Mouse (Mus musculus): ENCODE data around the gene Ranbp1.
"Not testable (repeated sequence)": the region's sequence is repeated elsewhere in the genome, so short reads cannot be mapped to it uniquely, and the experiment has no call there.

Ranbp1 gene

DNA sequence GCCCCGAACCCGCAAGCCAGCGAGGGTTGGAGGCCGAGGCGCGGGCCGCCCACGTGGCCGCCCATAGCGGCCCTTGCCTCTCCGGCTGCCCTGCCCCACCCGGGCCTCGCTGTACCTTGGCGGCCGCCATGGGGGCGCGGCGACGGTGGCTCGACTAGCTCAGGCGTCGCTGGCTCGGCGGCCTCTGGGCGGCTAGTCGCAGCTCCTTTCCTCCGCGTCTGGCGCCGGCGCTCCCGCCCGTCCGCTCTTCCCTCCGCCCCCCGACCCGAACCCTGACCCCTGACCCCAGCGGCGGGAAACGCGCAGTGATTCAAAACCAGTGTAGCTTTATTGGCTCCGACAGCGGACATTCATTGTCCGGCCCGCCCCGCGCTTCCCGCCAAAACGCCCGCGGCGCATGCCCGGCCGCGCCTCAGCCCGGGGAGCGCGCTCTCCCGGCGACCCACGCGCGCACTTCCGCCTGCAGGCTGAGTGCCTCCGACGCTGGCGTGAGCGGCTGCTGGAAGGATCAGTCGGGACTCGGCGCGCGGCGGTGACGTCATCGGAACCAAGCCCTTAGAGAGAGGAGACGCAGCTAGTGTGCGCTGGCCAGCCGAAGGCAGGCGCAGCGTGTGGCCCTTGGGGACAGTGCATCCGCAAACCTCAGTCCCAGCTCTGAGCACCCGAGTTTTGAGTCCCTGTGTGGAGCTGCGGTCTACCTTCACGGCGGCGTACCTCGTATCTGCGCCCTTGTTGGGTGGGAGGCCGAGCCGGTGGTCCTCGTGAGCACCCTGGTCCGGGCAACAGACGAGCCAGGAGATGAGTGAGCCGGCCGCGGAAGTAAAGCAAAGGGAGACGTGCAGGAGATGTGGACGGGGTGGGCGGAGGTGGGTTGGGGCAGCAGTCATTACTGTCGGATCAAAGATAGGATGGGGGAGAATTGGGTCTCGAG, at the start of gene Ranbp1, which contains the start of gene Trmt2a:
TSS of gene Ranbp1 (minus strand) at position 300 of the 931 bp plus-strand sequence.
TSS of gene Trmt2a (plus strand) at position 247 of the 931 bp plus-strand sequence.
- peak; percentile 98 to 99 for DNase-seq (ENCODE audit: low spot score in 2 of 2)

DNA sequence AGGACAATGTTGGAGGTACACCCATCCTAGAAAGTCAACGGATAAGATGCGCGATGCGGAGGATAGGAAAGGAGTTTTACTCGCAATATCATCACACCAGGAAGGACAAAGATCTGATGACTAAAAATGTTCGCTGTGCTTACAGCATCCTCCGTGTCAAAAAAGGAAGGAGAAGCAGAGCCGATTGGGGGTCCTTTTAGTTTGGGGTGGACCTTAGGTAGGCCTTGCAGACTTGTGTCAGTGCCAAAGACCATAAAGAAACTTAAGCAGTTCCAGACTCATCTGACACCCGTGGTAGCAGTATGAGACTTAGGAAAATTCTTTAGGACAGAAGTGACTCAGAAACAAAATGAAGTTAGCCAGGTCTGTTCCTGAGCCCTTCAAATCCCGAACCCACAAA, 41.1 kb upstream of the Ranbp1 start:
- DNase-seq (ENCODE audit: low spot score in 2 of 2), result not testable (repeated sequence)

DNA sequence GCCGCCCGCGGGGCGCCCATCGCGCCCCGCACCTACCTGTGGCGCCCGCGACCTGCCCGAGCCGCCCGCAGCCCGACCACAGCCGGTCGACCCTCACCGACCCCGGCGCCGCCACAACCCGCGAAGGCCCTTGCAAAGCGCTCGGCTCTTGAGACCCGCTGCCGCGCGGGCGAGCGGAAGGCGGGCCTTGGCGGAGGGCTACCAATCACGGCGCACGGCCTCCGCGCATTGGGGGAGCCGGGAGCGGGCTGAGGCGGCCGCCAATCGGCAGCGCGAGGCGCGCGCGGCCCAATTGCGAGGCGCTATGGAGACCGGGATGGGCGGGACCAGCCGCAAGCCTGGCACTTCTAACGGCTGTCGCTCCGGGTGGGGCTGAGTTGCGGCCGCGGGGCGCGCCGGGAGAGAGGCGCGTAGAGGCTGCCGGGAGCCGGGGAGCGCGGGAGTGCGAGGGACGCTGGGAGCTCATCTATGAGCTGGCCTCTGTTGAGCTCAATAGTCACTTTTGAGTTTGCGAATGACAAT, 40.6 kb upstream of the Ranbp1 start, which contains the start of gene Dgcr8:
TSS of gene Dgcr8 (minus strand) at position 180 of the 522 bp plus-strand sequence.
- peak; percentile 98 for DNase-seq (ENCODE audit: low spot score in 2 of 2)

DNA sequence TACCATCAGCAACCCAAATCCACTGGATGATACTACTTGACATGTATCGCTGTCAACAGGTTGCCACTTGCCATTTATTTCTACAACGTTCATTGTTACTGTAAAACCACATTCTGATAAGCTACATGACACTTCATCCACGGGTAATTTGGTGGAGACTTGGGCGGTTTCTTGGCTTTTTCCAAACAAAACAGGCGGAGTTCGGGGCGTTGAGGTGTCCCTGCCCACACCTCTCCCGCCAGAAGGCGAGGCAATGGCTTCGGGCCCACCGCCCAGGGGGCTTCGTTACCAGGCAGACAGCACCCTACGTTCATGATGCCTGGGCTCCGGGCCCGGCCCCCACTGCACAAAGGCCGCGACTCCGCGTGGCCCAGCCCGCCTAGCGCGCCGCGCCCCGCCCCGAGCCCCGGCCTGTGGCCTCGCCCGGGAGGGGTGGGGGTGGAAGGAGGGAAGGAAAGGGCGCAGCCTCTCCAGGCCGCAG, 40.1 kb upstream of the Ranbp1 start:
- peak in 1 of 2 experiments; percentile 14 for DNase-seq (ENCODE audit: low spot score in 2 of 2)

DNA sequence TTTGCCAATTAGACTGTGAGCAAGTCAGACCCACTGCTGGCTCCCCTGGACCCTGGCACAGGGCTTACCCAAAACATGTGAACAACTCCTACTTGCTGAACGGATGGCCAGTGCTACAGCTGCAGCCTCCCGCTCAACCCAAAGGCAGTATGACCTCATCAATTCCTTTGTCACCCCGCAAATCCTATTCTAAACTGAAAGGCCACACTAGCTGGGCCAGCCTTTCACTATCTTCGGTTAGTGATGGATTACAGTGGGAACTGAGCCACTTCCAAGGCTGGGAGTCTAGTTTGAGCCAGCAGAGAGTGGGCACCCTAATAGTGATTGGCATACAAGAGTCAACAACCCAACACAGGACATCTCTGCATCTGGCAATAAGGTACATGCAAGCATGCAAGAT, 39.6 kb upstream of the Ranbp1 start:
- no peak for DNase-seq (ENCODE audit: low spot score in 2 of 2)

DNA sequence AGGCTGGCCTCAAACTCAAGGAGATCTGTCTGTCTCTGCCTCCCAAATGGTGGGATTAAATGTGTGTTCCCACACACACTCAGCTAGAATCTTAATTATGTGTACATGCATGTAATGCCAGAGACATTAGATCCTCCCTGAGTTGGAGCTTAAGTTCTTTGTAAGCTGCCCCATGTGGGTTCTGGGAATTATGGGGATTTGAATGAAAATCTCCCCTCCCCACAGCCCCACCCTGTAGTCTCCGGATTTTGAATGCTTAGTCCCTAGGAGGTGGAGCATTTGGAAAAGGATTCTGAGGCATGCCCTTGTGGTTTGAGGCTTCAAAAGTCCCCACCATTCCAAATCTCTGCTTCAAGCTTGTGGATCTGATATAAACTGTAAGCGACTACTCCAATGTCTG, 26.6 kb upstream of the Ranbp1 start:
- no peak for DNase-seq (ENCODE audit: low spot score in 2 of 2)

DNA sequence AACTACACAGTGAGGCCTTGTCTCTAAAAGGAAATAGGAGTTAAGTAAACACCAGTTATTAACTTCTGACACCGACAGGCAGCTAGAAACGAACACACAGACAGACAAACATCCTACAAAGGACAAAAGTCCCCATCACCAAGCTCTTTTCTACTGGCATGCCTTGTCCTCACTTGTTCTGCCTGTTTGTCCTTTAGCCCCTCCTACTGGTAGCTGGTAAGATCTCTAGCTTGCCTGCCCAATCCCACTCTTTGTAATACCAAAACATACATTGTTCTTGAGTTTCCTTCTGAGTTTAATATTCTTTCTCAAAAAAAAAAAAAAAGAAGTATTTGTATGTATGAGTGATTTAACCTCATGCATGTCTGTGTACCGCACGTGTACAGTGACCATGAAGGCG, 19.6 kb upstream of the Ranbp1 start:
- DNase-seq (ENCODE audit: low spot score in 2 of 2), result no peak

DNA sequence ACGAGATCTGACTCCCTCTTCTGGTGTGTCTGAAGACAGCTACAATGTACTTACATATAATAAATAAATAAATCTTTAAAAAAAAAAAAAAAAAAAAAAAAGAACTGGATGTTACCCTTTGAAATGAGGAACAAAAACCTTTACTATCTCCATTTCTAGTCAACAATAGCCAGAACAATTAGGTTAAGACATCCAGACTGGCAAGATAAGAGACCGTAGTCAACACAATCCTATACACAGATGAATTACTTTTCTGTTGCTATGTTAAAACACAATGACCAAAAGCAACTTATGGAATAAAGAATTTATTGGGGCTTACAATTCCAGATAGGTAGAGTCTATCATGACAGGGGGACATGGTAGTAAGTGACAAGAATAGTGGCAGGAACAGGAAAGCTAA, 16.5 kb upstream of the Ranbp1 start:
- DNase-seq (ENCODE audit: low spot score in 2 of 2), result no peak

DNA sequence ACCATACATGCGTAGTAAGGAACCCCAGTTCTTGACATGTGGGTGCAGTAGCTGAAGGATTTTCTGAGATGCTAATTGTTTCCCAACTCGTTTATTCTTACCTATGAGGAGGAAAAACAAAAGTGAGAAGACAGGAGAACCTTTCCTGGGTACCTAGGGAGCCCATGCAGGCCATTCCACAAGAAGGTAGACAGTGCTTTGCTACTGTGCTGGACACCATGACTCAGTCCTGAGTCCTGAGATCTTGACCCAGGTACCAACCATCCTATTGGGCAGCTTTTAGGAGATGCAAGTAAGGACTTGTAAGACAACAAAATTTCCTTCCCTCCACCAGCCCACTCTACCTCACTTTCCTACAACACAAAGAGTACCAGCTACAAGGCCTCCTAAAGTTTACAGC, 9.7 kb upstream of the Ranbp1 start, which contains the start of gene Gm49776:
TSS of gene Gm49776 (minus strand) at position 101 of the 400 bp plus-strand sequence.
- DNase-seq (ENCODE audit: low spot score in 2 of 2), result no peak

DNA sequence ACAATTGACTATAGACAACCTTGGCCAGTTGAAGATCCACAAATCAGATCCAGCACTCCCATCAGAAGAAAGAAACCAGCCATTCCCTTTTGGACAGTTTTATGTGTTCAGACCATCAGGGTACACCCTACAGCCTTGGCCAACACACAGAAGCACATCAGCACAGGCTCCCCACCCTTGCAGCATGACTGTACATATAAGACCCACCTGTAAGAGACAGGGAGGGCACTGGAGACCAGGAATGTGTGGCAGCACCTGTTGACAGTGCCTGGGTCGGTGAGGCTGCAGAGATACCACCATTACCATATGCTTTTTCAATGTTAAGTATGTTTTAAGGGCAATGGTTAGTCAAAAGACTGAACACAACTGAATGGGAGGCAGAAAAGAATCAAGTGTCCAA, 5.3 kb upstream of the Ranbp1 start:
- DNase-seq (ENCODE audit: low spot score in 2 of 2), result no peak

DNA sequence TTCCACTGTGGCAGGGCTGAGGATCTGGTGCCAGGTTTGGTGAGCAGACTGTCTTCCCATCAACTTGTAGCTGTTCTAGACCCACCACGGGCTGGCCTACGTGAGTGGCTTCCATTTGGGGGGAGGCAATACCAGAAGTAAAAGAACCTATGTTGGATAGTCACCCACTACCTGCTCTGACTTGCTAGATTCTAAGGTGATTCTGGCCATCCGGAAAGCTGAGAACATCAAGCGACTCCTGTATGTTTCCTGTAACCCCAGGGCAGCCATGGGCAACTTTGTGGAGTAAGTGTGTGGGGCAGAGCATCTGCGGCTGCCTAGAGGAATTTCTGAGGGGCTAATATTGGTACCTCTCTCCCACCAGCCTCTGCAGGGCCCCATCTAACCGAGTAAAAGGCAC, 4.2 kb upstream of the Ranbp1 start:
- no peak for DNase-seq (ENCODE audit: low spot score in 2 of 2)

DNA sequence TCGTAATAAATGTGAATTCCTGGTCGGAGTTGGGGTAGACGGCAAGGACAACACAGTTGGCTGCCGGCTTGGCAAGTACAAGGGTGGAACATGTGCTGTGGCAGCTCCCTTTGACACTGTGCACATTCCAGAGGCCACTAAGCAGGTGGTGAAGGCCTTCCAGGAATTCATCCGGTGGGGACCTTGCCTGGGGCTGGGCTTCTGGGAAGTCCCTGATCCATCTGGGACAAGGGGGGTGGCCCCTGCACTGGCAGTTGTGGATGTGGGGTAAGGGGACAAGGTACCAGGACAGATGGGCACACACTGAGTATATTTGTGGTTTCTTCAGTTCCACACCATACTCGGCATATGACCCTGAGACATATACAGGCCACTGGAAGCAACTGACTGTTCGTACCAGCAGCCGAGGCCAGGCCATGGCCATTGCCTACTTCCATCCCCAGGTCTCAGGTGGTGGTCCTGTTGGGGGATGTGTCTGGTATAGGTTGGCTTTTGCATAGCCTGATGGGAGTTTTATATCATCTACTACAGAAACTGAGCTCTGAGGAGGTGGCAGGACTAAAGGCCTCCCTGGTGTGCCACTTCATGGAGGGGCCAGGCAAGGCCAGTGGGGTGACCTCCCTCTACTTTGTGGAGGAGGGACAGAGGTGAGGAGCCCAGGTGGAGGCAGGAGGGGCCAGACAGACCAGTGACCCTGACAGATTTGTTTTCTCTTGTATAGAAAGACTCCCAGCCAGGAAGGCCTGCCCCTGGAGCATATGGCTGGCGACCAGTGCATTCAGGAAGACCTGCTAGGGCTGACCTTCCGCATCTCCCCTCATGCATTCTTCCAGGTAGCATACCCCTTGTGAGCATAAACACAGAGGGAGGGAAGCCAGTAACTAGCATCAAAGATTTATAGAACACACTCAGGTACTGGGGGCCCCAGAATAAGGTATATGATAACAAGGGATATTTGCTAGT, 2.6 kb upstream of the Ranbp1 start:
- DNase-seq (ENCODE audit: low spot score in 2 of 2), result no peak

DNA sequence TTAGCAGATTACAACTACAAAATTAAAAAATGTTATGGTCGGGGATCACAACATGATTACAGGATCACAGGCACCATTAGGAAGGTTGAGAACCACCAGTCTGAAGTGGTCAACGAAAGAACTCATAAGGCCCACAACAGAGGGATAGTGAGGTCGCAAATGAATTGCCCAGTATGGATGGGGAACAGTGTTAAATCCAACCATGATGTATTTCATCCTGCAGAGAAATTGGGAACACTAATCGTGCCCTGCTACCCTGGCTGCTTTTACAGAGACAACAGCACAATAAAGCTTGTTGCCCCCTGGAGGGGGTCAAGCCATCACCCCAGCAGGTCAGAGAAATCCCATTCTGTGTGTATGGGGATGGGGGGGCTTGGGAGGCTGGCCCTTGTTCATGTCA, 1.7 kb upstream of the Ranbp1 start:
- DNase-seq (ENCODE audit: low spot score in 2 of 2), result no peak

DNA sequence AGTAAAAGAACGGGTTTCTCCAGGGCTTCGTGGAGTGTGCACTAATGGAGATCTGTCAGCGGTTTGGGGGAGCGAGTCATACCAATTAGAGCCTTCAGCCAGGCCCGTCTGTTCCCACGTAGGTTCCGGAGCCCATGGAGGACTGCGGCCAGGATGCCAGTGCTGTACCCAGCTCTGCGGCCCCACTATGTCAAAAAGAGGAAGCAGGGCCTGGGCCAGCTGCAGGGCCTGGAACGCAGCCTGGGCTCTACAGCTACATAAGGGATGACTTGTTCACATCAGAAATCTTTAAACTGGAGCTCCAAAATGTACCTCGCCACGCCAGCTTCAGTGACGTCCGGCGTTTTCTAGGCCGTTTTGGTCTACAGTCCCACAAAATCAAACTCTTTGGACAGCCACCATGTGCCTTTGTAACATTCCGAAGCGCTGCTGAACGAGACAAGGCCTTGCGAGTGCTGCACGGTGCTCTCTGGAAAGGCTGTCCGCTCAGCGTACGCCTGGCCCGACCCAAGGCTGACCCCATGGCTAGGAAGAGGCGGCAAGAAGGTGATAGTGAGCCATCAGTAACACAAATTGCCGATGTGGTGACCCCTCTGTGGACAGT, 934 bp upstream of the Ranbp1 start:
- peak; percentile 41 to 54 for DNase-seq (ENCODE audit: low spot score in 2 of 2)

DNA sequence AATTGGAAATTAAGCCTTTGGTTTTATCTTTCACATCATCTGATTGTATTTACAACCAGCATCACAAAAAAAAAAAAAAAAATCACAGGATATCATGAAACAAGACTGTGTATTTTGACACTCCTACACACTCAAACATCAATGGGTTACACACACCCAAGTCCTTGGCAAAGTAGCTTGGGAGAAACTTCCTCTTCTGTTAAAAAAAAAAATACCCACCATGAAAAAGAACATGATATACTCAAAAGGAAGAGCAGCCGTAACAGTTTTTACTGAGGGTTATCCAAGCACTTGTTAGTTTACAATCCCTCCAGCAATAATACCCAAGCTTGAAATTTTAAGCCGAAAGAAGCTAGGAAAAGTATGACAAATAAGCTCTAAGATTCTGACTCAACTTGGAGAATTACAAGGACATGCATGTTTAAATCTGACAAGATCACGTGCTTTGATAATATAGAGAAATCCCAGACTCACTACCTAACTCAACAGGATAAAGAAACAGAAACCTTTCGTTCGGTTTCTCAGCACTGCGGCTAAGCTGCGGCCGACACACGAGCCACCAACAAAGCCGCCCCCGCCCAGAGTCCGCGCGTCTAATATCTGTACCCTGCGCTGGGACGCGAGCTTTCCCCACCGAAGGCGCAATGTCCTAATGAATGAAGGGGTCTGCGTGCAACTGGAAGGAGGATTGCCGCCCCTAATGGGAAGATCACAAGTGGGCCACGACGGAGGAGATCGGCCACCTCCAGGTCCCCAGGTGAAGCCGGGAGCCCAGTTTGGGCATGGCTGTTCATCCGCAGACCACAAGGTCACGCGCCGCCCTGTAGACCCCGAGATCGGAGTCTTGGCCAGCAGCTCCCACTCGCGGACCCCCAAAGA, 772 bp downstream of the Ranbp1 start:
- DNase-seq (ENCODE audit: low spot score in 2 of 2), result peak; percentile 37 to 57

DNA sequence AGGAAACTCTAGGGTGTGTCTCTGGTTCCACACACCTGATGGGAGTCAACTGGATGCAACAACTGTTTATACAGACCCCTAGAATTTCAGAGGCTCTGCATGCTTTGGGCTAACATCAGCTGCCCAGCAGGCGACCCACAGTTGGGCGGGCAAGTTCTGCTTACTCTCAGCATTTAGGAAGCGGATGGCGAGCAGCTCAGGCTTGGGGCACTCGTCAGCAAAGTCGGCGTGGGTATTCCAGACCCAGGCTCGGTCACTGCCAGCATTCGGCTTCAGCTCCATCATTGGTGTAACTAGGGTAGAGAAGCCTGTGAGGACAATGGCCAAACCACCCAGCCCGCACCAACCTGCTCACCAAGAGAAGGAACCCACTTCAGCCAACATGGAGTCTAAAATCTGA, 7.0 kb downstream of the Ranbp1 start:
- no peak for DNase-seq (ENCODE audit: low spot score in 2 of 2)

DNA sequence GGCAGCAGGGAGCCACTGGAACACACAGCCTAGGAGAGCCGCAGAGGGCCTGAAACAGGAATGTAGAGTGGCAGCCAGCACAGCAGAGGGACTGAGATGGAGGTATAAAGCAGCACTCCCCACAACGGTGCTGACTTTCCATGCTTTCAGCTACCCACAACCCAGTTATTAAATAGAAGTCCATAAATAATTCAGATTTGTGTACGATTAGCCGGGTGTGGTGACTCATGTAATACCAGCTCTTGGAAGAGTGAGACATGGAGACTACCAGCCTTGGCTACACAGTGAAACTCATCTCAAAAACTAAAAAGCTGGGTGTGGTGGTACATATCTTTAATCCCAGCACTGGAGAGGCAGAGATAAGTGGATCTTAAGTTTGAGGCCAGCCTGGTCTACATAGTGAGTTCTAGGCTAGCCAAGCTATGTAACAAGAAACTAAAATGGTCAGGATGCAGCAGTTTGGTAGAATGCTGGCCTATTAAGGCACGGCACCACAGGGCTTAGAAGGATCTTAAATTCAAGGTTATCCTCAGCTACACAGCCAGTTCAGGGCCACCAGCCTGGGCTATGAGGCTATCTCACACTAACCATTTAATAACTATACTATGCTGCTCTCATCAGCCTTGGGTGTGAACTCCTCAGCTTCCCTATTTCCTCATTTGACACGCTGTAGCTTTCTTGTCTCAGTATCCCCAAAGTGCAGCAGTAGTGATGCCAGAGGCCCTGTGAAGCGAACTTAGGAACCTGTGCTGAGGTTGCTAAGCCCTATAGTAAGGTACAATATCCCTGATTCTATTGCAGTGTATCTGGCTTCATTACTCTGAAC, 11.6 kb downstream of the Ranbp1 start:
- no peak for DNase-seq (ENCODE audit: low spot score in 2 of 2)

DNA sequence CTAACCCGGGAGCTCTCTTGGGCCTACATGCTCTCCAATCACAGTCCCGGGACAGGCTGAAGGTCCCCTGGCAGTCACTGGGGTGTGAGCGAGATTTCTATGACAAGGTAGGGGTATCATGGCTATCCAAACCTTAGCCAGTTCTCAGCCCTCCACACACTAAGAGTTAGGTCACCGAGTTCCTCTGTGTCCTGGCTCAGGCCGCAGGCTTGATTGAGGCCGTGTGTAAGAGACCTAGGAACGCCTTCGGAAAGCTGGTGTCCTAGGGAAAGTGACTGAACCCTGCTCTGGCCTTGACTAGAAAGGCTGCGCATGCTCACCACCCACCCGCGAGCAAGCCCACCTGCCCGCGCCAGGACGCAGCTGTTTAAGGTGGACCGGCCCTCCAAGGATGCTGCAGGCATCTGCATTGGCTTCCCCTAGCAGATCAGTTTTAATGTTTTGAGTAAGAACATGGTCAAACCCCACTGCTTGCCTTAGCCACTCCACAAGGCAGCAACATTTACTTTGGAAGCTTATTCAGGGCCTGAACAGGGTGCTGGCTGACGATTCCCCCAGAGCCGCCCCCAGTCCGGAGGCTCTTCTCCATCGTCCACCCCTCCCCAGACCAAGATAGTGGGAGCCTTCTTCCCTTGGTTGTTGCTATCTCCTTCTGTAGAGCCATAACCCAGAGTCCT, 13.0 kb downstream of the Ranbp1 start:
- peak; percentile 66 to 78 for DNase-seq (ENCODE audit: low spot score in 2 of 2)
